Mouse (Mus musculus) embryo, embryonic 10 days (tissue): Measurements from ENCODE around the gene Mcl1.
"Not testable (repeated sequence)": the region's sequence is repeated elsewhere in the genome, so short reads cannot be mapped to it uniquely, and the experiment has no call there.

Experiments
- DNase-seq: peaks from one replicate; pipeline ENCODE4 v3.0.0-alpha.2; 2015; ENCODE audit warnings: low spot score

Gene Mcl1

GRCm38 (mm10) chr3:95650276-95651032, 8.1 kb upstream of the Mcl1 start:
- DNase-seq, result no peak

- DNase-seq, result no peak
These were observed 7.6 kb upstream of the Mcl1 start for GRCm38 (mm10) chr3:95651033-95651373.

- DNase-seq, result no peak
These were observed 7.0 kb upstream of the Mcl1 start for GRCm38 (mm10) chr3:95651391-95652203.

DNA sequence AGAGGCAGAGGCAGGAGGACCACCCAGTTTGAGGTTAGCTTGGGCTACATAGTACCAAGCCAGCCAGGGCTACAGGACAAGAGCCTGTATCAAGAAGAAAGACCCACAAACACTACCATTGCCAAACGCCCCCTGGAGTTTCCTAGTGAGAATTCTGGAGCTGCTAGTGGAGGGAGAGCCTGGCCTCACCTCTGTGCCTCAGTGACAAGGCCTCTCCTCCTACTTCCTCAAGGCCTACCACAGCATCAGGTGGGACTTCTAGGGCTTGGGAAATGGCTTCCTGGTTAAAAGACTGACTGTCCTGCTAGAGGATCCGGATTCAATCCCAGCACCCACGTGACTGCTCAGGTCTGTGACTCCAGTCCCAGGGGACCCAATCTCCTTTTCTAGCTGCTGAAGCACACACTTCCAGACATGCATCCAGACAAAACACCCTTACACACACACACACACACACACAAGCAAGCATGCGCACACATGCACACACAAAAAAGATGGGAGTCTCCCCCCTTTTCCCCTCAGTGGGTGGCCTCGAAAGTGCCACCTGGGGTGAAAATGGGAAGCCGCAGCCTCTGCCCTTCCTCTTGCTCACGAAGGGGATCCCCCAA, 6.3 kb upstream of the Mcl1 start:
- no peak for DNase-seq

DNA sequence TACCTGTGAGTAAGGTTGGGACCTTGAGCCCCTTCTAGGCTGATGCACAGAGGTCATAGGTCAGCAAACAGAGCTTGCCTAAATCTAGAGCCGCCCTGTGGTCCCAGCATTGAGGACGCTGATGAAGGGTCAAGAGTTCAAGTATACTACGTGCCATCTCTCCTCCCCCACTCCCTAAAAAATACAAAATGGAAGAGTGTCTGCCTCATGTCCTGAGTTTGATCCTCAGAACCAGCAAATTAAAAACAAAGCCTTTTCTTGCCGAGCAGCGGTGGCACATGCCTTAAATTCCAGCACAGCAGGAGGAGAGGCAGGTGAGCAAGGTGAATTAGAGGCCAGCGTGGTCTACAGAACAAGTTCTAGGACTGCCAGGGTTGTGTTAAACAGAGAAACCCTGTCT, 5.7 kb upstream of the Mcl1 start:
- DNase-seq, result no peak

GRCm38 (mm10) chr3:95653473-95654034, 5.0 kb upstream of the Mcl1 start:
- peak; percentile 67 for DNase-seq

DNA sequence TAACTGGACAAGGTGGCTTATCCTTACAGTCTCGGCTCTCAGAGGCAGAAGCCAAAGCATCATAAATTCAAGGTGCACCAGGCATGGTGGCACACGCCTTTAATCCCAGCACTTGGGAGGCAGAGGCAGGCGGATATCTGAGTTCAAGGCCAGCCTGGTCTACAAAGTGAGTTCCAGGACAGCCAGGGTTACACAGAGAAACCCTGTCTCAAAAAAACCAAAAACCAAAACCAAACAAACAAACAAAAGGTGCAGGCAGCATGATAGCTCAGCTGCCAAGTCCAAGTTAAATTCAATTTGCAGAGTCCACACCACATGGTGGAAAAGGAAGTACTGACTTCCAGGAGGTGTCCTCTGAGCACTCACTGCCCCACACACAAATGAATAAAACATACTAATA, 4.2 kb upstream of the Mcl1 start:
- DNase-seq, result not testable (repeated sequence)

- no peak for DNase-seq
These were observed 3.2 kb upstream of the Mcl1 start for GRCm38 (mm10) chr3:95655437-95655836.

DNA sequence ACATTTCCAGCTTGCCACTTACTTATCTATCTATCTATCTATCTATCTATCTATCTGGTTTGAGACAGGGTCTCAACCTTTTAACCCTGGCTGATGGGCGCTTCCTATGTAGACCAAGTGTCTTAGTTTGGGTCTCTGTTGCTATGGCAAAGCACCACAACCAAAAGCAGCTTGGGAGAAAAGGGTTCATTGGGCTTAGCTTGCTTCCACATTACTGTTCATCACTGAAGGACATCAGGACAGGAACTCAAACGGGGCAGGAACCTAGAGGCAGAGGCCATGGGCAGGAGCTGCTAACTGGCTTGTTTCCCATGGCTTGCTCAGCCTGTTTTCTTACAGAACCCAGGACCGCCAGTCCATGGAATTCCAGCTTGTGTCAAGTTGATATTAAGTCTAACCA, 1.5 kb upstream of the Mcl1 start:
- DNase-seq, result no peak

GRCm38 (mm10) chr3:95657711-95658110, 877 bp upstream of the Mcl1 start:
- no peak for DNase-seq

DNA sequence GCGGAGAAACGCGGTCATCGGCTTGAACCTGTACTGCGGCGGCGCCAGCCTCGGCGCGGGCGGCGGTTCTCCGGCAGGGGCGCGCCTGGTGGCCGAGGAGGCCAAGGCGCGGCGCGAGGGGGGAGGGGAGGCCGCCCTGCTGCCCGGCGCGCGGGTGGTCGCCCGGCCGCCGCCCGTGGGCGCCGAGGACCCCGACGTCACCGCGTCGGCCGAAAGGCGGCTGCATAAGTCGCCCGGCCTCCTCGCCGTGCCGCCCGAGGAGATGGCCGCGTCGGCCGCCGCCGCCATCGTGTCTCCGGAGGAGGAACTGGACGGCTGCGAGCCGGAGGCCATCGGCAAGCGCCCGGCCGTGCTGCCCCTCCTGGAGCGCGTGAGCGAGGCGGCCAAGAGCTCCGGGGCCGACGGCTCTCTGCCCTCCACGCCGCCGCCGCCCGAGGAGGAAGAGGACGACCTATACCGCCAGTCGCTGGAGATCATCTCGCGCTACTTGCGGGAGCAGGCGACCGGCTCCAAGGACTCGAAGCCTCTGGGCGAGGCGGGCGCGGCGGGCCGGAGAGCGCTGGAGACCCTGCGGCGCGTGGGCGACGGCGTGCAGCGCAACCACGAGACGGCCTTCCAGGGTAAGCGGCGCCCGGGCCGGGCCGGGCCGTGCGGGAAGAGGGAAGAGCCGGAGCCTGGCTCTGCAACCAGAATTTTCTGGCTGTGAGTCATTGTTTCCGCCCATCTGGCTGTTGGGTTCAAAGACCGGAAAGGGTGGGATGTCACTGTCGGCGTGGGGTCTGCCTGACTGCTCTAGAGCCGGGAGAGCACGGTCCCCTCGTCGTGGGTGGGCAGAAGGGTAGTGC, 502 bp downstream of the Mcl1 start:
- peak; percentile 89 for DNase-seq

DNA sequence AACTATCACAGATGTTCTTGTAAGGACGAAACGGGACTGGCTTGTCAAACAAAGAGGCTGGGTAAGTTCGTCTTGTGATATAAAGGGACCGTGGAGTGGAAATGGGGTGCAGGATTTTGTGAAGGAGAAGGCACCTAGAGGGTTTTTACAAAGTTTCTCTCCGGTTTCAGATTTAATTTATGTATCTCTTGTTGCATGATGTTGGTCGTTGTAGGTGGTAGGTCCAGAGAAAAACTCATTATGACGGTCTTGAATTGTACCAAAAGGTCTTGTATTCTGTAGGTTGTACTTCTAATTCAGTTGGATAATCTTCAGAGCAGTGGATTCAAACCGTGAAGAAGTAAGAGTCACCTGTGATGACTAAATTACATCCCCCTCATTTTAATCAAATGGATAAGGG, 1.4 kb downstream of the Mcl1 start:
- DNase-seq, result no peak

DNA sequence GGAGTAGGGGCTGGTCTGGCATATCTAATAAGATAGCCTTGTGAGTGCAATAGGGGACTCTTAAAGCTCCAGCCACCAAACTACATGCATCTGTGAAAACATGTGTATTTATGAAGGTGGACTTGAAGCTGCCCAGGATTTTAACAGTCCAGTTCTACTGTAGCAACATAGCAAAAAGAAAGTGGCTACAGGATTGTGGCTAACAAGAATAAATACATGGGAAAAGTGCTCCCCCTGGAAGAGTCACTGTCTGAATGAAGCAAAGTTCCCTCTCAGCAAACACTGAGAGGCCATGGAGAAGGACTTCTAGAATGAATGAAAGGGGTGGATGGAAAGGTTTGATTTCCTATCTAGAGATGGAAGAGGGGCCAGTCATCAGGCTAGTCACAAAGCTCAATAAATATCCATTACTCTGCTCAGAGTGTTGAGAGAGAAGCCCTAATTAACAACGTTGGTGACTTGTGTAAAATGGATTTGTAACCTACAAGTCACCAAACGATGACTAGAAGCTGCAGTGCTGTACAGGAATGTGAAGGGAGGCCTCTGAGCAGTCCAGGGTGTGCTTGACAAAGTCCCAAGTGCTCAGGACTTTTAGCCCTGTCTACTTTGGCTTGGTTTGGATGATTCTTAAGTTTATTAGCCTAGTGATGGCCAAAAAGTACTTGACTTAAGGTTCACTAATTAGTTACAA, 2.3 kb downstream of the Mcl1 start:
- no peak for DNase-seq

GRCm38 (mm10) chr3:95661945-95662715, 3.5 kb downstream of the Mcl1 start:
- no peak for DNase-seq

DNA sequence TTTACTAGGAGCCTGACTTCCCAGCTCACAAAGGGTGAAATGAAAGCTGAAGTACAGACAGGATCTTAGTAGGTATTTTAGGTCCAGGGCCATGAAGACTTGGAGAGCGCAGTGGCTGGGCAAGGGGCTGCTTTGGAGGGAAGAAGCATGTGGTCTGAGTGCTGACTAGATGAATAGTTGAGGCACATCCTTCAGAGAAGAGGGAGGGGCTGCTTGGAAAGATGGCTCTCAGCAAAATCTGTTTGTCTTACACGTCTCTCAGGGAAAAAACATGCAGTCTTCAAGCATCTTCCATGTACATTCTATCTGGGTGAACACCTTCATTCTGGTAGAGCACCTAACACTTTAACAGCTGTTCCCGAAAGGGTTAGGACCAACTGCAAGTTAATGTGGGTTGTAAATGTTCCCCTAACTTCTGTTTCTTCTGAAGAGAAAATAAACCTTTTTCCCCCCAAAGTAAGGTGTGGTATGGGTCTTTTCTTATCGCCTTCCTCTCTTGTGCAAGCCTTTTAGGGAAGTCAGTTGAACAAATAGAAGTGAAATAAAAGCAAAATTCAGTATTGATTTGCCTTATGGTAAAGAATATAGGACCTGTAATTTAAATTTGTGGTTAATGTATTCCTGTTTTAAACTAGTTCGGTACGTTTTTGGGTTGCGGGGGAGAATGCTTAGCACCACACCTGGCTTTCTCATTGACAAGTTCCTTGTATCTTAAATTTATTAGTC, 4.3 kb downstream of the Mcl1 start:
- no peak for DNase-seq

DNA sequence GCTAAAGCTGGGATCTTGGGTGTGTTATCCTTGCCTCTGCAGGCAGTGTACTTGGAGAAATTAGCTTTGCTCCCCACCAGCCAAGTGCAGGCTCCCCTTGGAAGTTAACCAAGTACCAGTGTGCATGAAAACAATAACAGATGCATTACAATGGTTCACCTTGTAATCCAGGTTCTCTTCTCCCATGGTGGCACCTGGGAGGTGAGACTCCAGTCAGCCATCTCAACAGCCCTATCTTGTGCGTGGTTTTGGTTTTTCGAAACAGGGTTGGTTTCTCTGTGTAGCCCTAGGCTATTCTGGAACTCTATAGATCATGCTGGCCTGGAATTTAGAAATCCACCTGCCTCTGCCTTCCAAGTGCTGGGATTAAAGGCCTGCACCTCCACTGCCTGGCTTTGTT, 4.9 kb downstream of the Mcl1 start:
- DNase-seq, result no peak

GRCm38 (mm10) chr3:95663969-95664608, 5.5 kb downstream of the Mcl1 start:
- no peak for DNase-seq

DNA sequence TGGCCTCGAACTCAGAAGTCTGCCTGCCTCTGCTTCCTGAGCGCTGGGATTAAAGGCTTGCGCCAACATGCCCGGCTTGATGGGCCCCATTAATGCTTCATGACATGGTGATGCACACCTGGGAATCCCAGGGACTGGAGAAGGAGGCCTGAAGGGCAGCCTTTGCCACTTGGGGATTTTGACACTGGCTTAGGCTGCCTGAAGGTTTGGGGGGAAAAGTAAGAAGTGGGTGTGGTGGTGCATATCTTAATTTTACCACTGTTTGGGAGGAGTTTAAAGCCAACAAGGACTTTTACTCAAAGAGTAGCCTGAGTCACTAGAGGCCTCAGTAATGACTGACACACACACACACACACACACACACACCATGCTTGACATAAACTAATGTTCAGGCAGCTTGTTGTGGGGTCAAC, 6.4 kb downstream of the Mcl1 start:
- no peak for DNase-seq

GRCm38 (mm10) chr3:95666124-95666844, 7.7 kb downstream of the Mcl1 start:
- peak; percentile 41 for DNase-seq
